Mouse (Mus musculus) heart, postnatal 0 days (tissue): ENCODE results near the gene Nrip1.

Experiments
- CTCF ChIP-seq: IDR thresholded peaks from 2 replicates; pipeline ENCODE4 v1.5.1; 2016; ENCODE audit warnings: antibody characterized with exemption, control low read depth, low read depth
- EP300 ChIP-seq: IDR thresholded peaks from 2 replicates; pipeline ENCODE4 v1.6.1; 2016; ENCODE audit warnings: antibody characterized with exemption, low read depth

DNA sequence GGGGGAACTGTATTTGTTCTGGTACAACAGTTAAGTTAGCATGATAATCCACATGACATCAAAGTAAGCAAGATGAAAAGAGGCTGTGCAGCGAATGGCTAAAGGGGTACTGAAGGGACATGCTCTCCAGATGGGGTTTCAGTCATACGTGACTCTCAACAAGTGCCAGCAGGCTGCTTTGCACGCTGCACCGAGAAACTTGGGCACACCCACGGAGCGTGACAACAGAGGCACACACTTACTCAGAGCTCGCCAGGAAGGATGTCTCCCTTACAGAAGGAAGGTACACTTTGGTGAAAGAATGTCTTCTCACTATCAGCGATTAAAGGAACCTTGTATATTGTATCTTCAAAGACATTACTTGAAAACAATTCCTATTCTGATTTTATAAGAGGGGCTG lies 22.7 kb downstream of the Nrip1 start:
- TF ChIP-seq CTCF (no peak), EP300 (no peak)
